Mouse (Mus musculus) adrenal gland, postnatal 10 days (tissue): ENCODE results near the gene Zfp444. TPM values are rescaled to one million over a fixed set of nuclear protein-coding genes. Genes with fewer than 3 reads are reported as not detected.
"Not testable (repeated sequence)": the region's sequence is repeated elsewhere in the genome, so short reads cannot be mapped to it uniquely, and the experiment has no call there.

Experiments
- DNase-seq: peaks from one replicate; pipeline ENCODE4 v3.0.0; 2021; ENCODE audit warnings: mixed read lengths
- total RNA-seq, 2 experiments: library from RNA; stranded (reverse); gene quantifications; 2 replicates each; pipeline ENCODE4 v1.2.3; 2021

Zfp444 gene
- total RNA-seq, 2 experiments from 2014 or later: 26.4 to 27.9 TPM

DNA sequence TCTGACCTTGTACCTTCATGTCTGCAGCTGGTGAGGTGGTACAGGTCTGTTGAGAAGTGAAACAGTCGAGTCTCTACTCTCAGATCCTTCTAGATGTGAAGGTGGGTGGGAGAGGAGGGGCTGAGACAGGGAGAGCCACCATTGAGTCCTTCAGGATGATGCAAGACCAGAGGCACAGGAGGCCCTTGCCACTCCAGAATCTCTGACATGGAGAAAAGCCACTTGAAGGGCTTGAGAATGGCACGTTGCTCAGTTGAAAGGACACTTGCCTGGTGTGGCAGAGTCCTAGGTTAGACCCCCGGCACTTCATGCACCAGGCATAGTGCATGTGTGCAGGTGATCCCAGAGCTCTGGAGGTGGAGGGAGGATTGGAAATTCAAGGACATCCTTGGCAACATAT, 10.5 kb upstream of the Zfp444 start:
- DNase-seq: no peak

GRCm38 (mm10) chr7:6162172-6162571, 9.9 kb upstream of the Zfp444 start:
- no peak for DNase-seq

DNA sequence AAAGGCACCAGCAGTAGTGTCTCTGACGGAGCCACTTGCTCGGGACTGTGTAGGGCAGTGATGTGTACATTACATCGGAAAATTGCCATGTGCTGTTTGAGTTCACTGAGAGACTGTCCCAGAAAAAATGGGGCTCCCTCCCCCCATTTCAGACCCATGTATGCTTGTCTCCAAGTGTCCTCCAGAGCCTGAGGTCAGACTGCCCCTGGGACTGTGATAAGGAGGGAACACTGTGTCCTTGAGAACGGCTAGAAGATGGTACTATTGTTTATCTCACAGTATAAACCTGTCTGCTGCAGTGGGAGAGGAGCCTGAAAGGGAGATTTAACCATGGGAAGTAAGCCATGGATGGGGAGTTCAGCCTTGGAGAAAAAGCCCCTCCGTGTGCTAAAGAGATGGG, 7.4 kb upstream of the Zfp444 start:
- no peak for DNase-seq

- DNase-seq: no peak
Observed at GRCm38 (mm10) chr7:6169403-6169802, 2.6 kb upstream of the Zfp444 start.

GRCm38 (mm10) chr7:6170391-6170790, 1.6 kb upstream of the Zfp444 start:
- no peak for DNase-seq

- no peak for DNase-seq
Observed at GRCm38 (mm10) chr7:6170871-6171270, 1.2 kb upstream of the Zfp444 start.

DNA sequence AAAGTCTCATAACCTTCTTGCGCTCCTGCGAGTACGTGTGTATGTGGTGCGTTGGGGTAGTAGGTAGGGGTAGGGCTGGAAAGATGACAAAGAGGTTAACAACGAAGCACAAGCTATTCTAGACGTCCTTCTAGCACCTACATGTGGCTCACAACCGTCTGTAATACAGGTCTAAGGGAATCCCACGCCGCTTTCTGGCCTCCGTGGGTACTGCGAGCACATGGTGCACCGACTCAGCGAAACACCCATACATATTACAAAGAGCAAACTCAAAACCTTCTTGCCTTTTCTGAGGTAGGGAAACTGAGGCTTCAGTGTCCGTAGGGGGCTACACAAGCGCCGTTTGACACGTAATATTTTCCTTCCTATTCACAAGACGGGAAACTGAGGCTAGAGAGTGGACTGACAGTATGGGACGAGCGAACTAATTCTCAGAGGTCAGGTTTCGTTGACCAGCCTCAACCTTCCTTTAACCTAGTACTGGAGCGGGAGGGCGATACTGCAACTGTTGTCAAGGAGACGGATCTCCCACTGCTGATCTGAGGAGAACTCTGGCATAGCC, 501 bp upstream of the Zfp444 start:
- DNase-seq: peak; percentile 81

DNA sequence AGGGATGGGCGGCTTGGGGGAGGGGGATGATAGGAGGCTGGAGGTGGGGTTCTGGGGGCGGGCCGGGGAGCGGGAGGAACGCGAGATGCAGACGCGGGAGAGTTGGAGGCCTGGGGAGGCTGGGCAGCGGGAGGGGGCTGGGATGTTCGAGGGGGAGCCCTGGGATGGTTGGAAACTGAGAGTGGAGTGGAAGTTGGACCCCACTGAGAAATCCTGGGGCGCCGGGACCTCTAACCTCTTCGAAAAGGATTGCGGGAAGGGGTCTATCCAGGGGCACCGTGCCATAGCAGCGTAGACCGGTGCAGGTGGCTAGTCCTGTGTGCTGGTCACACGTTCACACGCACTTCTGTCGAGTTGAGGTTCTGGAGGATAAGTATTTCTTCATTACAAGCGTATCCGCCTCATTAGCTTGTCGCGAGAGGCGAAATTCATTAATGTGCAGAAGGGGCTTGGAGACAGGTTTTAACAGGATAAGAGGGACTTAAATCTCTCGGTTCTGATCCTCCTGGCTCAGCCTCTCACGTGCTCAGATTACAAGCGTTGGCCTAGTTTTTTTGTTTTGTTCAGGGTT, 733 bp downstream of the Zfp444 start:
- DNase-seq: no peak

- no peak for DNase-seq
Observed at GRCm38 (mm10) chr7:6173872-6174271, 1.8 kb downstream of the Zfp444 start.

GRCm38 (mm10) chr7:6174365-6174987, 2.5 kb downstream of the Zfp444 start:
- not testable (repeated sequence) for DNase-seq

- no peak for DNase-seq
Observed at GRCm38 (mm10) chr7:6179013-6179412, 7.0 kb downstream of the Zfp444 start.

GRCm38 (mm10) chr7:6182882-6183281, 10.9 kb downstream of the Zfp444 start:
- no peak for DNase-seq

GRCm38 (mm10) chr7:6183802-6184201, 11.8 kb downstream of the Zfp444 start:
- no peak for DNase-seq

GRCm38 (mm10) chr7:6184521-6184920, 12.5 kb downstream of the Zfp444 start:
- no peak for DNase-seq

GRCm38 (mm10) chr7:6185391-6185790, 13.4 kb downstream of the Zfp444 start:
- DNase-seq: no peak

- no peak for DNase-seq
Observed at GRCm38 (mm10) chr7:6186176-6186575, 14.2 kb downstream of the Zfp444 start.

- no peak for DNase-seq
Observed at GRCm38 (mm10) chr7:6186756-6187155, 14.7 kb downstream of the Zfp444 start.

- DNase-seq: no peak
Observed at GRCm38 (mm10) chr7:6189542-6189941, 17.5 kb downstream of the Zfp444 start.

- peak; percentile 90 for DNase-seq
Observed at GRCm38 (mm10) chr7:6191376-6191775, 19.4 kb downstream of the Zfp444 start.

DNA sequence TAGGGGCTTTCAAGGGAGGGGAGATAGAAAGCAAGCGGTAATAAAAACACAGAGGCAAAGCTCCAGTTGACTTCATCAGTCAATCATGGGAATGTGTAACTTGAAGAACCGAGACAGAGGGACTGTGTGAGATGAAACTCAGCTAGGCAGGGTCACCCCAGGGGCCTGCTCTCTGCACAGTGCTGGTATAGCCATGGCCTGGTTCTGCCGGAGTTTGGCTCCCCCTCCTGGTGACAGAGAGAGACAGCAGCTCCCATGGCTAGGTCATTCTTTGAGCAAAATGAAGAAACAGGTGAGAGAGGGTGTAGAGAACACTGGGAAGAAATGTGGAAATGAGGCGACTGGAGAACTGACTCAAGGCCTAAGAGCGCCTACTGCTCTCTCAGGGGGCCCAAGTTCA, 22.1 kb downstream of the Zfp444 start:
- peak; percentile 79 for DNase-seq

DNA sequence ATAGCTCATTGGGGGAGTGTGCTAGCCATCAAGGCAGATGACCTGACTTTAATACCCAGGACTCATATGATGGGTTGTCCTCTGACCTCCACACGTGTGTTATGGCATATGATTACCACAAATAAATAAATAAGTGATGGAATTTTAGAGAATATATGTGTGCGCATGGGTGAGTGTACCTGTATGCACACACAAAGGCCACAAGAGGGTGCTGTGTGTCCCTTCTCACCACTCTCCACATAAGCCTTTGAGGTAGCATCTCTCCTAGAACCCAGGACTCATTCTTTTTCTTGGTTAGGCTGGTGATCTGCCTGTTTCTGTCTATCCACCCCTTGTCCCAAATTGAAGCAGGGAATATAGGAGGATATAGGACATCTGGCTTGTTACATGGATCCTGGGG, 23.8 kb downstream of the Zfp444 start:
- DNase-seq: no peak

DNA sequence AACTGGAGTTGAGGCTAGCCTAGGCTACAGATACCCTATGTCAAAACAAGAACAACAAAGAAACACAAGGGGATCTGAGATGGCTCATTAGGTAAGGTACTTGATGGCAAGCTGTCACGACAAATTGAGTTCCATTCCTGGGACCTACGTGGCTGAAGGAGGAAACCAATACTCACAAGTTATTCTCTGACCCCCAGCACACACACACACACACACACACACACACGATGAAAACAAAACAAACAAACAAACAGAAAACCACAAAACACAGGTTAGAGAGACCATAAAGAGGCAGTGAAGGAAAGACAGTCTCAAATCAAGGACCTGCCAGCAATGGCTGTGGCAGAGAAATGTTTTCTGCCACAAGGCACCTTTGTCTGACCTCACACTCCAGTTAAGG, 24.8 kb downstream of the Zfp444 start, which contains the start of gene Galp:
TSS of gene Galp (plus strand) at position 301 of the 400 bp plus-strand sequence.
- DNase-seq: no peak

DNA sequence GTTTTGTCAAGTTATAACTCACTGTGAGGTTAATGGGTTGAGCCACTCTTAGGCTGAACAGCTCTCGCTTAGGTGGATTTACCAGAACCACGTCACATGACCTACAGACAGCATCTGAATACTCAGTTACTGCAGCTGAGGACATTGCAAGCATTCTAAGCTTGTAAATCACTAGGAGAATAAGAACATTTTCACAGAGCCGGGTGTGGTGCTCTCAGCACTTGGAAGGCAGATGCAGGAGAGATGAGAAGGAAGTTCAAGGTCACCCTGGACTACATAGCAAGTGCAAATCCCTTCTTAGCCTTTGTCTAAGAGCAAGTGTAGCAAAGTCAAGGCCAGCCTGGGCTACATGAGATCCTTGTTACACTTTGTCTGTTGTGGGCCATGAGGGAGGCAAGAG, 32.2 kb downstream of the Zfp444 start:
- no peak for DNase-seq

- peak; percentile 45 for DNase-seq
Observed at GRCm38 (mm10) chr7:6213144-6213543, 41.1 kb downstream of the Zfp444 start.
